Mouse (Mus musculus): Measurements from ENCODE around the gene Fat3.

GRCm38 (mm10) chr9:16113936-16114642 is 387.0 kb downstream of the Fat3 start:
- TF ChIP-seq POLR2A (IDR thresholded peaks at IDR 0.05; ENCODE audit: low read depth, low read length) (no peak), CTCF (conservative IDR thresholded peaks at IDR 0.05; ENCODE audit: insufficient read depth, insufficient read length, low read depth, low read length) (no peak)

Data from kidney, adult 2 months (tissue).